ENCODE assay signal across 9 mouse cellular contexts in the genomic region with DNA sequence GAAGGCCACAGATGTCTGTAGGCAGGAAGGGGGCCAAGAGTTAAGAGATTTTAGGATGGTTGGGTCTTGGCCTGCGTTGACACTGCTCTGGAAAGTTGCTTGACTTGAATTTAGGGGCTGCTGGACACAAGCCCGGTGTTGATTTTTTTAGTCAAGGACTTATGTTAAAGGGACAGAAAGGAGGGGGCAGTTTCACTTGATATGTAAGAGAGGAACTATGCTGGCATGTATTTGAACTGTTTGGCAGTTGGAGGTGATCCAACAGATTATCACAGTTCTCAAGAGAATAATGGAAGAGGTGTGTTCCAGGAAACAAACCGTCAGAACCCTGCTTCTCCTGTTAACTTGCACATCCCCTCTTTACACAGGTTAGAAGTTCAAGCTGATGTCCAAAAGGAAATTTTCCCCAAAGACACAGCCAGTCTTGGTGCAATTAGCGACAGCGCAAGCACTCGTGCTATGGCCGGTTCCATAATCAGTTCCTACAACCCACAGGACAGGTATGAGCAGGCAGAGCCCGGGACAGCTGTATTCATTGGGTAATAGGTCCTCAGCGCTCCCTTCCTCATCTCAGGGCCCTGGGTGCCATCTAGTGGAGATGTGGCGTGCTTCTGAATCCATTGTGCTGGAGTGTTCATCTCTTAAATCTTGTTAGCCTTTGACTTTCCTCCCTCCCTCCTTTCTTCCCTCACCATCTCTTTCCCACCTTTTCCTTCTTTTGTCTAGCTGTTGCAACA. TPM values are rescaled to one million over a fixed set of nuclear protein-coding genes. Genes with fewer than 3 reads are reported as not detected.
DNase-seq lines count a peak whose midpoint lies in the region; ATAC-seq and TF ChIP-seq lines count a peak whose summit lies in the region.
"Had no signal": no experiment of that assay in that cellular context is flagged by ENCODE, and none has a peak within 500 bp of the region (broad histone marks: within the 10 kb centered on the region; RNA-seq: fewer than 3 reads in every experiment).

No protein-coding gene starts in this region.

- ATAC-seq in forebrain, embryonic 11.5 days (replicated peaks; ENCODE audit: low FRiP score), result no peak
- ATAC-seq in lung, postnatal 0 days, result peak; percentile 85

- no peak for DNase-seq in ES-E14 (ENCODE audit: low read depth, low spot score)
- peak; percentile 64 for DNase-seq in c-Kit-positive CD71-negative TER-119-negative erythroid progenitor cells, embryonic 14.5 days (ENCODE audit: low read depth)
- peak; percentile 77 for DNase-seq in forebrain, embryonic 11.5 days (ENCODE audit: low spot score)
- peak; percentile 21 for DNase-seq in heart, postnatal 25 days (ENCODE audit: low spot score)
- DNase-seq in layer of hippocampus, adult 2 months (ENCODE audit: low spot score in 2 of 2), result peak; percentile 66 to 69
- peak; percentile 92 for DNase-seq in lung, postnatal 0 days (ENCODE audit: low spot score)
- DNase-seq in retina, postnatal 1 day, result peak; percentile 79
- DNase-seq in urinary bladder, adult 2 months (ENCODE audit: low spot score), result peak; percentile 45

- 50% methylated on average over 10 of the region's 10 CpGs for WGBS in forebrain, embryonic 11.5 days
- 24% methylated on average over 10 of the region's 10 CpGs for WGBS in lung, postnatal 0 days

- TF ChIP-seq CTCF in layer of hippocampus, adult 2 months (conservative IDR thresholded peaks at IDR 0.05), result peak; percentile 89
- TF ChIP-seq CTCF in lung, postnatal 0 days (IDR thresholded peaks at IDR 0.05), result peak; percentile 91

- H3K27ac ChIP-seq in ES-E14 (ENCODE audit: insufficient read depth, low read depth, low read length, poor library complexity, severe bottlenecking), result no peak overlapping the region
- no peak overlapping the region for H3K27ac ChIP-seq in forebrain, embryonic 11.5 days (ENCODE audit: low read depth, low read length)
- no peak overlapping the region for H3K27ac ChIP-seq in layer of hippocampus, adult 2 months
- no peak overlapping the region for H3K27ac ChIP-seq in lung, postnatal 0 days (ENCODE audit: low read length)
- H3K27ac ChIP-seq: limb, embryonic 13.5 days had no signal

- H3K27me3 ChIP-seq in forebrain, embryonic 11.5 days (ENCODE audit: control insufficient read depth, insufficient read depth, low read length), result no peaks in the 10 kb centered on the region
- no peaks in the 10 kb centered on the region for H3K27me3 ChIP-seq in lung, postnatal 0 days (replicated peaks; ENCODE audit: insufficient read depth, low read length)
- H3K27me3 ChIP-seq: limb, embryonic 13.5 days had no signal

- H3K9ac ChIP-seq in ES-E14 (ENCODE audit: insufficient read depth, low read depth, low read length, poor library complexity, severe bottlenecking), result no peak overlapping the region
- H3K9ac ChIP-seq in forebrain, embryonic 11.5 days (ENCODE audit: low read length), result no peak overlapping the region
- H3K9ac ChIP-seq in lung, postnatal 0 days (replicated peaks; ENCODE audit: low read depth), result no peak overlapping the region
- H3K9ac ChIP-seq: limb, embryonic 13.5 days had no signal

- 0 out of 2 replicates have a peak, but pooled peaks cover 2% of the 10 kb centered on the region for H3K9me3 ChIP-seq in ES-E14 (ENCODE audit: control insufficient read depth, insufficient read depth, low read depth, low read length)
- H3K9me3 ChIP-seq in forebrain, embryonic 11.5 days (ENCODE audit: control insufficient read depth, low read length), result no peaks in the 10 kb centered on the region
- no peaks in the 10 kb centered on the region for H3K9me3 ChIP-seq in lung, postnatal 0 days (ENCODE audit: low read length)
- H3K9me3 ChIP-seq: limb, embryonic 13.5 days had no signal

- no peak overlapping the region for H3K4me2 ChIP-seq in forebrain, embryonic 11.5 days (ENCODE audit: low read depth, low read length, severe bottlenecking)
- H3K4me2 ChIP-seq in lung, postnatal 0 days (replicated peaks; ENCODE audit: low read depth, low read length), result no peak overlapping the region
- H3K4me2 ChIP-seq: limb, embryonic 13.5 days had no signal

- peaks cover 35% of the 10 kb centered on the region for H3K36me3 ChIP-seq in ES-E14 (ENCODE audit: control insufficient read depth, insufficient read depth, low read length, poor library complexity, severe bottlenecking)
- H3K36me3 ChIP-seq in forebrain, embryonic 11.5 days (ENCODE audit: control insufficient read depth, insufficient read depth, low read length), result peaks cover 3% of the 10 kb centered on the region; the same call in 1 of the 2 replicates
- H3K36me3 ChIP-seq in lung, postnatal 0 days (ENCODE audit: insufficient read depth, low read length), result peaks cover 29% of the 10 kb centered on the region

- H3K4me3 ChIP-seq in ES-E14 (ENCODE audit: insufficient read depth in 1 of 2, low read depth in 1 of 2, low read length in 2 of 2, poor library complexity in 1 of 2, severe bottlenecking in 1 of 2), result no peak overlapping the region
- no peak overlapping the region for H3K4me3 ChIP-seq in forebrain, embryonic 11.5 days (ENCODE audit: low read depth, low read length)
- no peak overlapping the region for H3K4me3 ChIP-seq in layer of hippocampus, adult 2 months
- no peak overlapping the region for H3K4me3 ChIP-seq in lung, postnatal 0 days (ENCODE audit: low read depth, low read length)
- H3K4me3 ChIP-seq: limb, embryonic 13.5 days had no signal

- in situ Hi-C loops in ES-E14 (cut with MboI; ENCODE audit: low sequenced_read_pairs in 2 of 2, unreplicated experiment in 2 of 2), result loop anchor here in 1 of 2 experiments (10.0 kb wide), 1 partner anchor 128 kb away; no protein-coding TSS in a partner anchor

- intact Hi-C loops in heart, postnatal 25 days (cut with DNase I), result loop anchor here (1.0 to 5.0 kb wide), 2 partner anchors 111 to 155 kb away; no protein-coding TSS in a partner anchor

- no peak for TF ChIP-seq EP300 in lung, postnatal 0 days (IDR thresholded peaks at IDR 0.05)

- H3K4me1 ChIP-seq in ES-E14 (ENCODE audit: control insufficient read depth in 2 of 2, insufficient read depth in 2 of 2, low read length in 2 of 2, poor library complexity in 1 of 2), result no peaks in the 10 kb centered on the region
- no peaks in the 10 kb centered on the region for H3K4me1 ChIP-seq in forebrain, embryonic 11.5 days (replicated peaks; ENCODE audit: control insufficient read depth, insufficient read depth, low read length)
- no peaks in the 10 kb centered on the region for H3K4me1 ChIP-seq in lung, postnatal 0 days (ENCODE audit: insufficient read depth, low read depth, low read length)
- H3K4me1 ChIP-seq: limb, embryonic 13.5 days had no signal

TF ChIP-seq in ES-E14, 5 proteins besides CTCF, POLR2A, EP300 and RAD21:
- TF ChIP-seq ZNF384 (IDR thresholded peaks at IDR 0.05; ENCODE audit: low read depth, low read length) (no peak), HCFC1 (IDR thresholded peaks at IDR 0.05; ENCODE audit: borderline replicate concordance, insufficient read depth, low read length) (no peak), ZC3H11A (IDR thresholded peaks at IDR 0.05; ENCODE audit: borderline replicate concordance, low read depth, low read length) (peak; percentile 78; the same call in 1 of the 2 replicates)

RNA-seq across cellular contexts. Expression of gene Tmem54, which starts 22.8 kb away (rescaled TPM):
- total RNA-seq in ES-E14 (2012; rRNA removed), result 10.0 and 18.8 TPM in 2 replicates
- polyA plus RNA-seq in forebrain, embryonic 11.5 days (2014; fragmentation: Nextera tagmentation; extraction: Ambion mirVana), result 1.5 and 2.0 TPM in 2 replicates
- total RNA-seq in heart, postnatal 25 days (2021), result not detected
- total RNA-seq in layer of hippocampus, adult 2 months (2021), result not detected
- polyA plus RNA-seq in lung, postnatal 0 days (2015; fragmentation: Nextera tagmentation; extraction: Ambion mirVana), result 2.4 and 2.9 TPM in 2 replicates
- 25.3 and 27.2 TPM in 2 replicates for polyA plus RNA-seq in urinary bladder, adult 2 months (2012; rRNA removed)

RNA-seq across cellular contexts. Expression of gene Rnf19b, which starts 24.5 kb away (rescaled TPM):
- 47.1 and 66.7 TPM in 2 replicates for total RNA-seq in ES-E14 (2012; rRNA removed)
- 10.1 and 12.2 TPM in 2 replicates for polyA plus RNA-seq in forebrain, embryonic 11.5 days (2014; fragmentation: Nextera tagmentation; extraction: Ambion mirVana)
- 10 to 100 TPM; 21.8 to 21.9 TPM for total RNA-seq in heart, postnatal 25 days (2021)
- total RNA-seq in layer of hippocampus, adult 2 months (2021), result 10 to 100 TPM; 41.0 to 42.4 TPM
- 10.9 and 11.7 TPM in 2 replicates for polyA plus RNA-seq in lung, postnatal 0 days (2015; fragmentation: Nextera tagmentation; extraction: Ambion mirVana)
- 25.9 and 28.9 TPM in 2 replicates for polyA plus RNA-seq in urinary bladder, adult 2 months (2012; rRNA removed)

RNA-seq across cellular contexts. Expression of gene Hpca, which starts 39.3 kb away (rescaled TPM):
- 4.4 and 6.1 TPM in 2 replicates for total RNA-seq in ES-E14 (2012; rRNA removed)
- 0.87 and 1.2 TPM in 2 replicates for polyA plus RNA-seq in forebrain, embryonic 11.5 days (2014; fragmentation: Nextera tagmentation; extraction: Ambion mirVana)
- total RNA-seq in heart, postnatal 25 days (2021), result not detected
- total RNA-seq in layer of hippocampus, adult 2 months (2021), result 1,000 to 10,000 TPM; 2,418 to 2,601 TPM
- 0.51 and 1.1 TPM in 2 replicates for polyA plus RNA-seq in lung, postnatal 0 days (2015; fragmentation: Nextera tagmentation; extraction: Ambion mirVana)
- 0.46 and 0.55 TPM in 2 replicates for polyA plus RNA-seq in urinary bladder, adult 2 months (2012; rRNA removed)

RNA-seq across cellular contexts. Expression of gene Fndc5, which starts 54.3 kb away (rescaled TPM):
- 1.2 and 1.5 TPM in 2 replicates for total RNA-seq in ES-E14 (2012; rRNA removed)
- 0.63 and 1.4 TPM in 2 replicates for polyA plus RNA-seq in forebrain, embryonic 11.5 days (2014; fragmentation: Nextera tagmentation; extraction: Ambion mirVana)
- 100 to 1,000 TPM; 325 TPM for total RNA-seq in heart, postnatal 25 days (2021)
- 10 to 100 TPM; 77.5 to 78.6 TPM for total RNA-seq in layer of hippocampus, adult 2 months (2021)
- polyA plus RNA-seq in lung, postnatal 0 days (2015; fragmentation: Nextera tagmentation; extraction: Ambion mirVana), result 7.6 and 9.7 TPM in 2 replicates
- 5.9 and 7.1 TPM in 2 replicates for polyA plus RNA-seq in urinary bladder, adult 2 months (2012; rRNA removed)

Comparison
In these comparisons a context has a peak if more than half of its experiments do, and no peak if none do; other contexts are left out.
1. RNA of gene Tmem54, which starts 22.8 kb away (total RNA-seq): 10.0 to 18.8 TPM in ES-E14; not detected in heart, postnatal 25 days and not detected in layer of hippocampus, adult 2 months; every median in the first group is over 10 times any median in the second.
2. RNA of gene Hpca, which starts 39.3 kb away (total RNA-seq): 2,418 to 2,601 TPM in layer of hippocampus, adult 2 months; 4.4 to 6.1 TPM in ES-E14 and not detected in heart, postnatal 25 days; every median in the first group is over 100 times any median in the second.